Mouse (Mus musculus) forebrain, embryonic 13.5 days (tissue): ENCODE measurements around the gene Fhl3. TPM values are rescaled to one million over a fixed set of nuclear protein-coding genes. Genes with fewer than 3 reads are reported as not detected.
A peak's percentile ranks its signal among the peaks of the same experiment; 100 is the strongest.

Experiments
- ATAC-seq: fragments of 200-750 bp; cut with Nextera tagmentation; 2 replicates; pipeline ENCODE4 v1.8.0; 2017
- H3K27ac ChIP-seq: fragments of 300-500 bp; sonication (generic); 2 replicates; pipeline ENCODE4 v1.5.1; 2015; ENCODE audit warnings: inconsistent platforms, mild to moderate bottlenecking, moderate library complexity
- H3K27me3 ChIP-seq: fragments of 300-500 bp; sonication (generic); 2 replicates; pipeline ENCODE4 v1.6.1; 2015; ENCODE audit warnings: mild to moderate bottlenecking, inconsistent platforms
- H3K36me3 ChIP-seq: fragments of 300-500 bp; sonication (generic); 2 replicates; pipeline ENCODE4 v1.6.1; 2015; ENCODE audit warnings: mild to moderate bottlenecking, inconsistent platforms; ENCODE audit not compliant: poor library complexity, severe bottlenecking
- H3K4me1 ChIP-seq: fragments of 300-500 bp; sonication (generic); 2 replicates; pipeline ENCODE4 v1.6.1; 2015; ENCODE audit warnings: inconsistent platforms
- H3K4me2 ChIP-seq: fragments of 300-500 bp; sonication (generic); 2 replicates; pipeline ENCODE4 v1.6.1; 2015; ENCODE audit warnings: inconsistent platforms, mild to moderate bottlenecking, moderate library complexity
- H3K4me3 ChIP-seq: fragments of 300-500 bp; sonication (generic); 2 replicates; pipeline ENCODE4 v1.5.1; 2015; ENCODE audit warnings: mild to moderate bottlenecking, inconsistent platforms
- H3K9ac ChIP-seq: fragments of 300-500 bp; sonication (generic); 2 replicates; pipeline ENCODE4 v1.6.1; 2015; ENCODE audit warnings: mild to moderate bottlenecking, inconsistent platforms
- H3K9me3 ChIP-seq: fragments of 300-500 bp; sonication (generic); replicated peaks from 2 replicates; pipeline ENCODE4 v1.6.1; 2016; ENCODE audit warnings: inconsistent platforms
- WGBS: fragments of 180-500 bp; shearing (Covaris S2); methylation state at CpG from one replicate; pipeline ENCODE4 v1.1.7; 2015; 5-methylcytosine and 5-hydroxymethylcytosine counted together
- polyA plus RNA-seq: library from polyadenylated mRNA; unstranded; fragments of >200 nt; fragmentation: Nextera tagmentation; extraction: Ambion mirVana; gene quantifications from 2 replicates; pipeline ENCODE4 v1.2.1, GENCODE M21; 2015

The Fhl3 gene
- polyA plus RNA-seq, 1 experiment from 2014 or later: 3.2 TPM

DNA sequence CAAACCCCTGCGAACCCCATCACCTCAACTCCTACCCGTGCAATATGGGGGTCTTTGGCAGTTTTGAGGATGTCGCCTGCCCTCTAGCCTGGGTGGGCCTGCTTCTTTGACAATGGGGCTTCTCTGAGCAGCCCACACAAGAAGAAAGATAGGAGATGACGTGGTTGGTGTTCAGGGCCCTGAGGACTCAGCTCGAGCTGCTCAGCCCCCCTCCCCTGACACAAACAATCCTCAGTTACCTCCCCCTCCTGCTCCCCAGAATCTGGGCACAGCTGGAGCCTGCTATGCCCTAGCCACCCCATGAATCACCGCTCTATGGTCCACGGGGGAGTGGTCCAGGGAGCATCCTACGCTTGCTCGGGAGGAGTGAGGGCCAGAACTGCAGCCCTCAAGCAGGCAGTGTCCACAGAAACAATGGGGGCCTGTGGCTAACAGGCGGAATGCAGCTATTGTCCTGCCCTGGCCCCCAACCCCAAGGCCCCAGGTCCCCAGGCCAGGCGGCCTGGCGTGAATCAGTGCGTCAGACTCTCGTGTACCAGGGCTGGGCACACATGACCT lies 32.9 kb upstream of the Fhl3 start:
- H3K4me2 ChIP-seq: no peak overlapping the region
- peaks cover 56% of the 10 kb centered on the region for H3K4me1 ChIP-seq
- 17% methylated on average over 14 of the region's 14 CpGs for WGBS
- H3K36me3 ChIP-seq: no peaks in the 10 kb centered on the region
- H3K9ac ChIP-seq: peak overlapping the region; percentile 43; the same call in 1 of the 2 replicates
- H3K27me3 ChIP-seq: peaks cover 79% of the 10 kb centered on the region
- no peak overlapping the region for H3K27ac ChIP-seq
- no peak for ATAC-seq
- H3K9me3 ChIP-seq: no peaks in the 10 kb centered on the region
- H3K4me3 ChIP-seq: no peak overlapping the region

DNA sequence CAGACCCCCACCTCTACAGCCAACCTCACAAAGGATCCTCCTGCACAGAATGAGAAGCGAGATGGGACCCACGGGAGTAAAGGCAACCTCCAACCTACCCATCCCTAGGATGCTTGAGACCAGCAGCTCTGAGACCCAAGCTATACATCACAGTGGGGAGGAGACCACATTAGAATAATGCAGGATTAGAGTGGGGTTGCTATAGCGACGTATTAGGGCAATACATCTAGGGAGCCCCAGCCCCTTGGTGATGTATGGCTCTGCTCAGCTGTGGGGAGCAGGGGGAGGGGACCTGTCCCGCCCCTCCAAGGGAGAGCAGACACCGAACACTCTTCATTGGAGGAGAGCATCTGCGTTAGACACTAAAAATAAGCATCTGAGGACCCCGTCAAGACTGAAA lies 32.4 kb upstream of the Fhl3 start:
- Histone ChIP-seq H3K27ac (no peak overlapping the region), H3K36me3 (no peaks in the 10 kb centered on the region), H3K4me3 (no peak overlapping the region), H3K27me3 (peaks cover 74% of the 10 kb centered on the region), H3K4me2 (no peak overlapping the region), H3K9ac (peak overlapping the region; percentile 43; the same call in 1 of the 2 replicates), H3K9me3 (no peaks in the 10 kb centered on the region), H3K4me1 (peaks cover 56% of the 10 kb centered on the region)
- 4% methylated on average over 8 of the region's 8 CpGs for WGBS
- ATAC-seq: peak; percentile 9; the same call in 1 of the 2 replicates

DNA sequence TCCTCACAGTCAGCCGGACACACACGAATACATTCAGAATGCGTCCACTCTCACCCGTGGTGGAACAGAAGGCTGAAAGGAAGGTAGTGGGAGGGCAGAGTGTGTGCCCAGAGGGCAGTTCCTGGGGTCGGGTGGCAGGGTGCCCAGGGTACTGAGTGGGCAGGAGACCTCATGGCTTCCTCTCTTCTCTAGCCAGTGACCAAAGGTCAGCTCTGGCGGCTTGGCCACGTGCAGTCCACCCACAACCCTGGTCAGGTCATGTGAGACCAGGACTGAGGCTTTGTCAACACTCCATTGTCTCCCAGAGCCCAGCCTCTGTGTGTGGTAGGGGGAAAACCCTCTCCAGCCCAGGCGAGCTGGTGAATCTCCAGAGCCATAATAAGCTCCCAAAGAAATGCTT lies 30.3 kb upstream of the Fhl3 start:
- Histone ChIP-seq H3K27me3 (peaks cover 68% of the 10 kb centered on the region), H3K4me1 (peaks cover 56% of the 10 kb centered on the region)
- 76% methylated on average over 8 of the region's 8 CpGs for WGBS

DNA sequence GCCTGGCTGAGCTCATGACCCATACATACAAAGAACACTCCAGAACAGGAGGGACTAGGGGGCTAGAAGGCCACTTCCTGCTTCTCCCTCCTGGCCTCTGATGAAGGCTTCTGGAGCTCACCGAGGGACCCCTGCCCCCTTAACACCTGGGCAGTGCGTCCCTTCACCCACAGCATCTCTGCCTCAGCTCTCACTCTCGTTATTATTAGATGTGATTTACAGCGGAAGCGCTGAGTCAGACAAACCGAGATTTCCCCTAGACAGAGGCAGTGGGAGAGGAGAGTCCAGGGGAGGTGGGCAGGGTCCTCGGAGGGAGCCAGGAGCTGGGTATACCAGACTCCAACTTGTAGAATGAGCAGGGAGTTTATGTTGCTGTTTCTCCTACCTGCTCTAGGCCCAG lies 28.9 kb upstream of the Fhl3 start:
- 25% methylated on average over 7 of the region's 7 CpGs for WGBS
- no peaks in the 10 kb centered on the region for H3K36me3 ChIP-seq
- H3K27me3 ChIP-seq: peaks cover 55% of the 10 kb centered on the region
- H3K4me3 ChIP-seq: no peak overlapping the region
- H3K4me1 ChIP-seq: peaks cover 56% of the 10 kb centered on the region
- ATAC-seq: no peak
- H3K27ac ChIP-seq: peak overlapping the region; percentile 88
- H3K9me3 ChIP-seq: no peaks in the 10 kb centered on the region
- H3K4me2 ChIP-seq: peak overlapping the region; percentile 56
- 0 out of 2 replicates have a peak overlapping the region, but pooled peaks have one; percentile 19 for H3K9ac ChIP-seq

More for the DNA sequence above, 30.3 kb upstream of the Fhl3 start:
- H3K4me2 ChIP-seq: no peak overlapping the region
- no peak for ATAC-seq
- H3K9ac ChIP-seq: no peak overlapping the region
- no peaks in the 10 kb centered on the region for H3K9me3 ChIP-seq
- no peak overlapping the region for H3K4me3 ChIP-seq
- no peaks in the 10 kb centered on the region for H3K36me3 ChIP-seq
- no peak overlapping the region for H3K27ac ChIP-seq

DNA sequence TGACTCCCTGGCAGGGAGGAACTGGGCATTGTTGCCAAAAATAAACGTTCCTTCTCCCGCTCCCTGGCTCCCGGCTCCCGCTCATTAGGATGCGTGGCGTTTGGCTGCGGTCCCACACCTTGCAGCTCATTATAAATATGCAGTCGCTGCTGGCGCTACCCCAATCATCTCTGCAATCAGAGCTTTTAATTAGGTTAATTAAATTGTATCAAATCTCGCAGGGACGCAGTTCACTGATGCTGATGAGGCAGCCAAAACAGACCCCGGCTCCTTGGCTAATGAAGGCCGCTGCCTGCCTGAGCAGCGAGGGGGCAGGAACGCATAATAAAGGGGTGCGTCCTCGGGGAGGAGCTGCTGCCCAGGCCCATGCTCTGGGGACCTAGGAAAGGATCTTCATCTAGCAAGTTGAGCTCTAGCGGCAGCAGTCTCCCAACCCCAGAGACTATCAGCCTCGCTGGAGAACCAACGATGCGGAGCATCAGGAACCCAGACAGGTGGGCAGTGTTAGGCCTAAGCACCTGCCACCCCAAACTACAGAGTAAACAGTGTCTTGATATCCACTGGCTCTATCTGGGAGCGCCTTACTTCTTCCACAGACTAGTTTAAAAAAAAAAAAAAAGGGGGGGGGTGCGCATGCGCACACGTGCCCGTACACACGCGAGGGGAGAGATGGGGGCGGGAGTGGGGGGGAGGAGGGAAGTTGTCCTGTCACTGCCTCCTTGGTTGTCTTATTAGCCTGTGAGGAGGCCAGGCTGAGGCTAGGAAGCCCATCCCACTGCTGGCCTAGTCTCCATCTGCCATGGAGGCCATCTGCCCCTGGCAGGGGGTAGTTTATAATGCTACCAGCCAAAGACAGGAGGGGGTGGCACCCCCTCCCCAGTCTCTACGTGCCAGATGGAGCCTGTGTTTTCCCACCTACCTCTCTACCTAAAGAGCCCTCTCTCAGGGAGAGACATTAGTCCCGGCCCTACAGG lies 27.9 kb upstream of the Fhl3 start:
- peak; percentile 84 for ATAC-seq
- Histone ChIP-seq H3K9ac (0 out of 2 replicates have a peak overlapping the region, but pooled peaks have one; percentile 19), H3K4me3 (peak overlapping the region; percentile 15; the same call in 1 of the 2 replicates), H3K27ac (peak overlapping the region; percentile 88), H3K4me1 (peaks cover 49% of the 10 kb centered on the region), H3K27me3 (peaks cover 45% of the 10 kb centered on the region), H3K9me3 (no peaks in the 10 kb centered on the region), H3K4me2 (peak overlapping the region; percentile 56), H3K36me3 (peaks cover 6% of the 10 kb centered on the region)
- WGBS: 1% methylated on average over 24 of the region's 31 CpGs

DNA sequence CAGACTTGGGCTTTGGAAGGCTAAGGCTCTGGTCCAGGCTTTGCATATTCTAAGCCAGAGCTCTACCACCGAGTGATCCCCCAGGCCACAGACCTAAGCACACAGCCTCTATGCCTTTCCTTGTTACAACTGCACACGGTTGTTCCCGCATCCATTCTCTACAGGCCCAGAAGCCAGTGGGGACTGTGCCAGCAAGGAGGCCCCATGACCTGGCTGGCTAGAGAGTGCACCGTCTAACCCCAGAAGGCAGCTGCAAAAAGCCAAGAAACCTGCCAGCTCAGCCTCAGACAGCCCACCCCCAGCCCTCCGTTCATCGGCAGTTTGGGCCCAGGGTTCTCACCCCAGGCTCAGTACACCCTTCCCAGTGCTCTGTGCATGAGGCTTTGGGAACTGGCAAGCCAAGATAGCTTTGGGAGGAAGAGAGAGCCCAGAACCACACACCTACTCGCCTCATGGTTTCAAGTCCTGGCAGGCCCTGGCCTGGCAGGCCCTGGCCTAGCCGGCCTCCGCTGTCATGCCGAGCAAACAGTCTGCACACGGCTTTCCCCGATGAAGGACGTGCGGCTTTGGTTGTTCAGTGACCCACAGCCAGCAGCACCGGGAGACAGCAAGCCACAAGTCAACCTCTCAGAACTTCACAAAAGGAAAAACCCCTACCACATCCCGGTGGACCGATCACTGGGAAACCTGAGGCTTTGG lies 26.0 kb upstream of the Fhl3 start:
- peak overlapping the region; percentile 17; the same call in 1 of the 2 replicates for H3K9ac ChIP-seq
- WGBS: 47% methylated on average over 17 of the region's 17 CpGs
- H3K9me3 ChIP-seq: no peaks in the 10 kb centered on the region
- H3K27ac ChIP-seq: no peak overlapping the region
- H3K36me3 ChIP-seq: peaks cover 20% of the 10 kb centered on the region
- peaks cover 39% of the 10 kb centered on the region for H3K4me1 ChIP-seq
- no peak for ATAC-seq
- H3K27me3 ChIP-seq: peaks cover 29% of the 10 kb centered on the region
- H3K4me2 ChIP-seq: no peak overlapping the region
- no peak overlapping the region for H3K4me3 ChIP-seq

DNA sequence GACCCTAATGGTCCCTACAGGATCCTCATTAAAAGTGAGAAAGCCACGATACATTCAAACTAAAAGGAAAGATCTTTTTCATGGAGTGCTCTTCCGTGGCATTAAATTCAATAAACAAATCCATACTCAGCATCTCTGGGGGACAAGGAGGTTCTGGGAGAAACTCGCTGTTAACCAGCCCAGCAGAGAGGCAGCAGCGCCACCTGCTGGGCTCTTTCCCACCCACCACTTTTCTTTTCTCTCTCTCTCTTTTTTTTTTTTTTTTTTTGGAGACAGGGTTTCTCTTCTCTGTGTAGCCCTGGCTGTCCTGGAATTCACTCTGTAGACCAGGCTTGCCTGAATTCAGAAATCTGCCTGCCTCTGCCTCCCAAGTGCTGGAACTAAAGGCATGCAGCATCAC lies 25.5 kb upstream of the Fhl3 start:
- Histone ChIP-seq H3K27ac (no peak overlapping the region), H3K9ac (no peak overlapping the region), H3K9me3 (no peaks in the 10 kb centered on the region), H3K36me3 (peaks cover 26% of the 10 kb centered on the region), H3K4me1 (peaks cover 39% of the 10 kb centered on the region), H3K4me3 (no peak overlapping the region), H3K27me3 (peaks cover 28% of the 10 kb centered on the region), H3K4me2 (no peak overlapping the region)
- WGBS: 2% methylated on average over 4 of the region's 4 CpGs
- no peak for ATAC-seq

DNA sequence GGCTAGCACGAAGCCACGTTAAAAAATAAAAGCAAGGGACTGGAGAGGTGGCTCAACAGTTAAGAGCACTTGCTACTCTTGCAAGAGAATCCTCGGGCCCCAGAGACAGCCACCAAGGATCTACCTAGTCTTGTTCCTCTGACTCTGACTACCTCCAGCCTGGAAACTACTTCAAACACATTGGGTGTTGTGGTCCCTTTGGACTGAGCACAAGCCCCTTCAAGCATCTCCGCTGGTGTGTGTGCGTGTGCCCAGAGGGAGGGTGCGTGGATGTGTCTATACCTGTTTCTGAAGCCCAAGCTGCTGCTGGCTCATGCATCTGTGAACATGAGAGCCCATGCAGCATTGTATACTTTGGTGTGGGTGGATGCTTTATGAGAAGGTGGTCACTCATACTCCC lies 24.5 kb upstream of the Fhl3 start:
- Histone ChIP-seq H3K27me3 (peaks cover 19% of the 10 kb centered on the region), H3K9ac (no peak overlapping the region), H3K4me2 (no peak overlapping the region), H3K9me3 (no peaks in the 10 kb centered on the region), H3K4me1 (peaks cover 39% of the 10 kb centered on the region), H3K36me3 (peaks cover 35% of the 10 kb centered on the region), H3K27ac (no peak overlapping the region), H3K4me3 (no peak overlapping the region)
- no peak for ATAC-seq
- 88% methylated on average over 6 of the region's 6 CpGs for WGBS

DNA sequence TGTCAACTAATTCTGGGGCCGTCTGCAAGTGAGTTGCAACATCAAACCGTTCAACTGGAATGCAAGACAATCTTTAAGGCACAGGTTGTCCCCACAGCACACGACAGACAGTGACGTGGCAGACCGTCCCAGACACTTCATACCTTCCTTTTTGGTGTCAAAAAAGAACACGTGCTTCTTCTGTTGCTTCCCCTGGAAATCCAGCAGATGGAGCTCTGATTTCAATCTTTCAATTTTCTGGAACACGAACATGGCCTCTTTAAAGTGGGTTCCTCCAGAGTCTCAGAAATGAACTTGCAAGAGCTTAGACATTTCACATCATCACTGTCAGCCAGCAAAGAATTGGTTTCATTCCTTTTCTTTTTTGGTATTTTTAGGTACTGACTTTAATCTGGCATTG lies 18.2 kb upstream of the Fhl3 start:
- WGBS: 55% methylated on average over 7 of the region's 7 CpGs
- Histone ChIP-seq H3K9me3 (no peaks in the 10 kb centered on the region), H3K4me3 (no peak overlapping the region), H3K27me3 (no peaks in the 10 kb centered on the region), H3K4me2 (no peak overlapping the region), H3K27ac (no peak overlapping the region), H3K4me1 (no peaks in the 10 kb centered on the region), H3K36me3 (peaks cover 80% of the 10 kb centered on the region), H3K9ac (no peak overlapping the region)
- no peak for ATAC-seq

DNA sequence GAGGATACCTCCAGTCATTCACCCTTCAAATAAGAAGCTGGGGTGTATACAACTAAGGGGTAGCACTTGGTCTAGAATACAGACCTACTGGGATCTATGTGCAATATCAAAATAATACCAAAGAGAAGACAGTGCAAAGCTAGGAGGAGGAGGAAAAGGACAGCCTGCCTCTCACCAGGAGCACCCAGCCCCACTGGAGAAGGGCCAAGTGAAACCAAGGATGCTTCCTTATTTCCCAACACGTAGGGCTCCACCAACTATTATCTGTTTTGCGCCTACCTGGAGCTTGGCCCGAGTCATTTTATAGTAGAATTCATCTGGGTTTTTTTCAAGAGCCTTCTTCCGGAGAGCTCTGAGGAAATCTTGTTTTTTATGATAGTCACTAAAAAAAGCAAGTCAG lies 17.0 kb upstream of the Fhl3 start:
- WGBS: 93% methylated on average over 4 of the region's 4 CpGs
- Histone ChIP-seq H3K9me3 (no peaks in the 10 kb centered on the region), H3K36me3 (peaks cover 77% of the 10 kb centered on the region), H3K4me3 (no peak overlapping the region), H3K4me1 (no peaks in the 10 kb centered on the region), H3K27me3 (no peaks in the 10 kb centered on the region), H3K27ac (no peak overlapping the region), H3K9ac (no peak overlapping the region), H3K4me2 (no peak overlapping the region)
- no peak for ATAC-seq

DNA sequence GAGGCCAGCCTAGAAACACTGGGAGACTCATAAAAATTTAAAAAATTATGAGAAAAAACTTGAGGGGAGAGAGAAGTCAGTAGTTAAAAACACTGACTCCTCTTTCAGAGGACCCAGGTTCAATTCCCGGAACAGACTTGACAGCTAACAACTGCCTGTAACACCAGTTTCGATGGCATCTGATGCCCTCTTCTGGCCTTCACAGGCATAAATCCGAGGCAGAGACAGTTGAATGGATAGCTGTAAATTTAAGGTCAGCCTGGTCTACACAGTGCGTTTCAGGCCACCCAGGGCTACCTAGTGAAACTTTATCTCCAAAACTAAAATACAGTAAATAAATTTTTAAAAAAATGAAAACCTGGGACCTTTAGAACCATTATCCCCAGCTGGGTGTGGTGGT lies 15.5 kb upstream of the Fhl3 start:
- Histone ChIP-seq H3K4me2 (no peak overlapping the region), H3K4me1 (no peaks in the 10 kb centered on the region), H3K27me3 (no peaks in the 10 kb centered on the region), H3K9me3 (no peaks in the 10 kb centered on the region), H3K4me3 (no peak overlapping the region), H3K9ac (no peak overlapping the region), H3K27ac (no peak overlapping the region), H3K36me3 (peaks cover 71% of the 10 kb centered on the region)
- 80% methylated on average over 4 of the region's 4 CpGs for WGBS
- ATAC-seq: no peak

DNA sequence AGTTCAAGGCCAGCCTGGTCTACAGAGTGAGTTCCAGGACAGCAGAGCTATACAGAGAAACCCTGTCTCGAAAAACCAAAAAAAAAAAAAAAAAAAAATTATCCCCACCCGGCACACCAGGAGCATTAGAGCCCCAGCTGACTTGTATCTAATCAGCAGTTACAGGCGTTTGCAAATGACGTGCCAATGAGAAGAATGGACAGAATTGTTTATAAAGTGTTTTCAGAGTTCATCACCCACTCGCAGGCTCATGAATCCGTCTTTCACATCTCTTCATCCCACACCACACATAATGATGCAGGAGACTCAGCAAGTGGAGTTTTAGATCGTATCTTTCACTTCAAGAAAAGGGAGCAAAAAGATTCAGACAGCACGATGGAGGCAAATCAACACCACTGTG lies 15.0 kb upstream of the Fhl3 start:
- 89% methylated on average over 8 of the region's 8 CpGs for WGBS
- no peaks in the 10 kb centered on the region for H3K4me1 ChIP-seq
- H3K4me3 ChIP-seq: no peak overlapping the region

More for the DNA sequence above, 15.0 kb upstream of the Fhl3 start:
- Histone ChIP-seq H3K27me3 (no peaks in the 10 kb centered on the region), H3K36me3 (peaks cover 66% of the 10 kb centered on the region), H3K9ac (no peak overlapping the region), H3K27ac (no peak overlapping the region), H3K9me3 (no peaks in the 10 kb centered on the region), H3K4me2 (no peak overlapping the region)
- no peak for ATAC-seq
